Mouse (Mus musculus): ENCODE results near the gene Mettl9. TPM values are rescaled to one million over a fixed set of nuclear protein-coding genes. Genes with fewer than 3 reads are reported as not detected.

Mettl9 gene
- polyA plus RNA-seq, 1 experiment from 2014 or later: 116 TPM

GRCm38 (mm10) chr7:121077829-121078228 is 43.6 kb downstream of the Mettl9 start:
- no peak overlapping the region for H3K27ac ChIP-seq (ENCODE audit: poor library complexity, severe bottlenecking)
- ATAC-seq (ENCODE audit: insufficient number of reproducible peaks, low FRiP score): no peak
- H3K4me2 ChIP-seq: no peak overlapping the region
- H3K9ac ChIP-seq: no peak overlapping the region
- no peak overlapping the region for H3K4me3 ChIP-seq
- H3K36me3 ChIP-seq: peaks cover 31% of the 10 kb centered on the region
- no peaks in the 10 kb centered on the region; the same call in 1 of the 2 replicates for H3K27me3 ChIP-seq (replicated peaks)
- peaks cover 24% of the 10 kb centered on the region for H3K4me1 ChIP-seq (replicated peaks)
- peaks cover 4% of the 10 kb centered on the region; the same call in 1 of the 2 replicates for H3K9me3 ChIP-seq (replicated peaks)
- WGBS: 40% methylated on average over 5 of the region's 5 CpGs

- no peak within 1 kb of the TSS for H3K4me3 ChIP-seq
- peaks cover 4% of the 10 kb centered on the region; the same call in 1 of the 2 replicates for H3K9me3 ChIP-seq (replicated peaks)
- peaks cover 26% of the 10 kb centered on the region for H3K36me3 ChIP-seq
- peaks cover 14% of the 10 kb centered on the region for H3K4me1 ChIP-seq (replicated peaks)
- H3K9ac ChIP-seq: no peak within 1 kb of the TSS
- H3K27ac ChIP-seq (ENCODE audit: poor library complexity, severe bottlenecking): no peak within 1 kb of the TSS
- H3K4me2 ChIP-seq: no peak within 1 kb of the TSS
- no peaks in the 10 kb centered on the region; the same call in 1 of the 2 replicates for H3K27me3 ChIP-seq (replicated peaks)
- WGBS: 91% methylated on average over 4 of the region's 4 CpGs
- ATAC-seq (ENCODE audit: insufficient number of reproducible peaks, low FRiP score): no peak
Observed at GRCm38 (mm10) chr7:121081350-121081749, 47.1 kb downstream of the Mettl9 start, which contains the start of gene Otoa. TSS of gene Otoa (plus strand) at chr7:121081650.

GRCm38 (mm10) chr7:121081816-121082215 is 47.6 kb downstream of the Mettl9 start:
- Histone ChIP-seq H3K27me3 (replicated peaks) (no peaks in the 10 kb centered on the region; the same call in 1 of the 2 replicates), H3K4me2 (no peak overlapping the region), H3K4me1 (replicated peaks) (peaks cover 19% of the 10 kb centered on the region), H3K9ac (no peak overlapping the region), H3K36me3 (peaks cover 23% of the 10 kb centered on the region), H3K27ac (ENCODE audit: poor library complexity, severe bottlenecking) (no peak overlapping the region), H3K4me3 (no peak overlapping the region), H3K9me3 (replicated peaks) (peaks cover 4% of the 10 kb centered on the region; the same call in 1 of the 2 replicates)
- WGBS: 77% methylated on average over 2 of the region's 2 CpGs
- no peak for ATAC-seq (ENCODE audit: insufficient number of reproducible peaks, low FRiP score)

GRCm38 (mm10) chr7:121082949-121083513 is 48.8 kb downstream of the Mettl9 start:
- WGBS: 76% methylated on average over 9 of the region's 9 CpGs

GRCm38 (mm10) chr7:121084840-121085453 is 50.7 kb downstream of the Mettl9 start:
- 51% methylated on average over 8 of the region's 8 CpGs for WGBS
- H3K4me2 ChIP-seq: peak overlapping the region; percentile 6; the same call in 1 of the 2 replicates
- H3K9ac ChIP-seq: no peak overlapping the region
- H3K27ac ChIP-seq (ENCODE audit: poor library complexity, severe bottlenecking): peak overlapping the region; percentile 36; the same call in 1 of the 2 replicates
- no peak for ATAC-seq (ENCODE audit: insufficient number of reproducible peaks, low FRiP score)
- no peak overlapping the region for H3K4me3 ChIP-seq
- H3K27me3 ChIP-seq (replicated peaks): no peaks in the 10 kb centered on the region
- H3K4me1 ChIP-seq (replicated peaks): peaks cover 25% of the 10 kb centered on the region
- peaks cover 6% of the 10 kb centered on the region; the same call in 1 of the 2 replicates for H3K36me3 ChIP-seq
- peaks cover 4% of the 10 kb centered on the region; the same call in 1 of the 2 replicates for H3K9me3 ChIP-seq (replicated peaks)

More at GRCm38 (mm10) chr7:121082949-121083513, 48.8 kb downstream of the Mettl9 start:
- Histone ChIP-seq H3K27ac (ENCODE audit: poor library complexity, severe bottlenecking) (no peak overlapping the region), H3K4me3 (no peak overlapping the region), H3K9me3 (replicated peaks) (peaks cover 4% of the 10 kb centered on the region; the same call in 1 of the 2 replicates), H3K4me1 (replicated peaks) (peaks cover 25% of the 10 kb centered on the region), H3K36me3 (peaks cover 15% of the 10 kb centered on the region; the same call in 1 of the 2 replicates), H3K4me2 (no peak overlapping the region), H3K27me3 (replicated peaks) (no peaks in the 10 kb centered on the region), H3K9ac (no peak overlapping the region)
- no peak for ATAC-seq (ENCODE audit: insufficient number of reproducible peaks, low FRiP score)

- Histone ChIP-seq H3K27me3 (replicated peaks) (no peaks in the 10 kb centered on the region), H3K27ac (ENCODE audit: poor library complexity, severe bottlenecking) (peak overlapping the region; percentile 36; the same call in 1 of the 2 replicates), H3K36me3 (peaks cover 2% of the 10 kb centered on the region; the same call in 1 of the 2 replicates), H3K9me3 (replicated peaks) (peaks cover under 1% of the 10 kb centered on the region; the same call in 1 of the 2 replicates), H3K4me1 (replicated peaks) (peaks cover 25% of the 10 kb centered on the region), H3K4me3 (no peak overlapping the region), H3K4me2 (peak overlapping the region; percentile 6; the same call in 1 of the 2 replicates), H3K9ac (no peak overlapping the region)
- WGBS: 20% methylated on average over 4 of the region's 4 CpGs
- ATAC-seq (ENCODE audit: insufficient number of reproducible peaks, low FRiP score): peak; percentile 75
Observed at GRCm38 (mm10) chr7:121085500-121085899, 51.3 kb downstream of the Mettl9 start.

- ATAC-seq (ENCODE audit: insufficient number of reproducible peaks, low FRiP score): no peak
- 68% methylated on average over 5 of the region's 5 CpGs for WGBS
- peaks cover 27% of the 10 kb centered on the region for H3K4me1 ChIP-seq (replicated peaks)
- H3K27ac ChIP-seq (ENCODE audit: poor library complexity, severe bottlenecking): no peak overlapping the region
- no peak overlapping the region for H3K4me2 ChIP-seq
- no peaks in the 10 kb centered on the region for H3K36me3 ChIP-seq
- no peaks in the 10 kb centered on the region for H3K9me3 ChIP-seq (replicated peaks)
- H3K9ac ChIP-seq: no peak overlapping the region
- H3K4me3 ChIP-seq: no peak overlapping the region
- 0 out of 2 replicates have a peak, but pooled peaks cover 3% of the 10 kb centered on the region for H3K27me3 ChIP-seq (replicated peaks)
Observed at GRCm38 (mm10) chr7:121088745-121089144, 54.5 kb downstream of the Mettl9 start.

GRCm38 (mm10) chr7:121090748-121091147 is 56.5 kb downstream of the Mettl9 start:
- H3K9ac ChIP-seq: no peak overlapping the region
- 88% methylated on average over 7 of the region's 7 CpGs for WGBS
- H3K9me3 ChIP-seq (replicated peaks): no peaks in the 10 kb centered on the region
- H3K27me3 ChIP-seq (replicated peaks): 0 out of 2 replicates have a peak, but pooled peaks cover 3% of the 10 kb centered on the region
- no peak overlapping the region for H3K4me2 ChIP-seq
- no peaks in the 10 kb centered on the region for H3K36me3 ChIP-seq
- no peak overlapping the region for H3K27ac ChIP-seq (ENCODE audit: poor library complexity, severe bottlenecking)
- H3K4me3 ChIP-seq: no peak overlapping the region
- ATAC-seq (ENCODE audit: insufficient number of reproducible peaks, low FRiP score): no peak
- H3K4me1 ChIP-seq (replicated peaks): peaks cover 18% of the 10 kb centered on the region

GRCm38 (mm10) chr7:121093026-121093425 is 58.8 kb downstream of the Mettl9 start:
- H3K4me2 ChIP-seq: no peak overlapping the region
- 72% methylated on average over 4 of the region's 4 CpGs for WGBS
- H3K9ac ChIP-seq: no peak overlapping the region
- H3K27me3 ChIP-seq (replicated peaks): peaks cover 9% of the 10 kb centered on the region; the same call in 1 of the 2 replicates
- H3K9me3 ChIP-seq (replicated peaks): no peaks in the 10 kb centered on the region
- H3K27ac ChIP-seq (ENCODE audit: poor library complexity, severe bottlenecking): no peak overlapping the region
- no peak overlapping the region for H3K4me3 ChIP-seq
- no peaks in the 10 kb centered on the region for H3K36me3 ChIP-seq
- ATAC-seq (ENCODE audit: insufficient number of reproducible peaks, low FRiP score): no peak
- 0 out of 2 replicates have a peak, but pooled peaks cover 2% of the 10 kb centered on the region for H3K4me1 ChIP-seq (replicated peaks)

GRCm38 (mm10) chr7:121098614-121099389 is 64.6 kb downstream of the Mettl9 start:
- H3K9ac ChIP-seq: no peak overlapping the region
- H3K4me2 ChIP-seq: no peak overlapping the region
- no peak for ATAC-seq (ENCODE audit: insufficient number of reproducible peaks, low FRiP score)
- H3K4me1 ChIP-seq (replicated peaks): no peaks in the 10 kb centered on the region
- no peak overlapping the region for H3K4me3 ChIP-seq
- H3K36me3 ChIP-seq: no peaks in the 10 kb centered on the region
- WGBS: 54% methylated on average over 9 of the region's 10 CpGs
- H3K9me3 ChIP-seq (replicated peaks): no peaks in the 10 kb centered on the region
- H3K27me3 ChIP-seq (replicated peaks): peaks cover 5% of the 10 kb centered on the region; the same call in 1 of the 2 replicates
- no peak overlapping the region for H3K27ac ChIP-seq (ENCODE audit: poor library complexity, severe bottlenecking)
